Mouse (Mus musculus): ENCODE measurements around the gene Plxdc1.
A peak's percentile ranks its signal among the peaks of the same experiment; 100 is the strongest.

The Plxdc1 gene

DNA sequence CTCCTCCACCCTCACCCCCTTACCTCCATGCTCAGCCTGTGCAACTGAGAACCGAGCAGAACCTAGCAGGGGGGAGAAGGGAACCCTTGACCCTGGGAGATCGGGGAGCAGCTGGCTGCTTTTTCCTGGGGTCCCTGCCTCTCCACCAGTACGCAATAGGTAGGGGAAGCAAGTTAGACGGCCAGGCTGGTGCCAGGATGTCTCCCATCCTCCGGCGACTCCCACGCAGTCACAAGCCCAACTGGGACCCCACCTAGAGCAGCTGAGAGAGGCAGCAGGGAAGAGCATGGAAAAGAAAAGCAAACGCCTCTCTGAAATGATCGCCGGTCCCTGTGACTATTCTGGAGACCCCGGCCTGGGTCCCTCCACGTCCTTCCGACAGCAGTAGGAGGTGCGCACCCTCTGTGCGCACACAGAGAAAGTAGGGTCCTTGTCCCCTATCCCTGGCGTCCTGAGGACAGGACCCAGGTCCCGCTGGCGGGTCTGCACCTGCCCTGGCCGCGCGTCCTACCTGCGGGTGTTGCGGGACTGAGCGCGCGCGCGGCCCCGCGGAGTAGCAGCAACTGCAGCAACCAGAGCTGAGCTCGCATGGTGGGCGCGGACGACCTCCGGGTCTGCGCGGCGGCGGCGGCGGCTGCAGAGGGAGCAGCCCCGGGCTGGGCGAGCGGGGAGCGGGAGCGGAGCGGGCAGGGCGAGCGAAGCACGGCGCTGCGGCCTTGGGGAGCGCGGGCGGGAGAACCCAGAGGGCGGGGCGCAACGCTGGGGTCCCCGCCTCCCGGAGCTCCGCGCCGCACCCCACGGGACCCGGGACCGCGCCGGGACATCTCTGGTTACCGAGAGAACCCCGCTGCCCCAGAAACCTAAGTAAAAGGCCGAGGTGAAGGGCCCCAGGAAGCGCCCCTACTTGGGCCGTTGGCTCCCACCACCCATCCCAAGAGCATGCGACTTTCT is at the start of gene Plxdc1:
Gene Plxdc1 (minus strand): TSS at position 718 of the 951 bp plus-strand sequence.
- 0 out of 2 replicates have a peak, but pooled peaks have one; percentile 7 for ATAC-seq (ENCODE audit: low TSS enrichment)

DNA sequence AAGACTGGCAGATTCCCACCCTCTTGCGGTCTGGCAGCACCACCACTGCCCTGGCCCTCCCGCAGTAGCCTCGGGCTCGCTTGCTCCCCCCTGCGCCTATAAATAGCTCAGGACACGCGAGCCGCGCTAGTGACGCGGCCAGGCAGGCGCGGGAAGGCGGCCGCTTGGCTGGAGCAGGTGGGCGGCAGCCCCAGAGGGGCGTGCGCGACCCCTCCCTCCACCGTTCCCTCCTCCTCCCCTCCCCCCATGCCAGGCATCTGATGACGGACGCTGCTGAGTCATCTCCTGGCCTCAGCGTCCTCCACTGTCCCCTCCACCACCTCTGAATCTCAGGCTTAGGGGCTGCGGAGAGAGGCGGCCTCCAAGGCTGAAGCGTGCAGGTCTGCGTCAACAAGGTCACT is 49.7 kb upstream of the Plxdc1 start:
- peak; percentile 21; the same call in 1 of the 2 replicates for ATAC-seq (ENCODE audit: low TSS enrichment)

DNA sequence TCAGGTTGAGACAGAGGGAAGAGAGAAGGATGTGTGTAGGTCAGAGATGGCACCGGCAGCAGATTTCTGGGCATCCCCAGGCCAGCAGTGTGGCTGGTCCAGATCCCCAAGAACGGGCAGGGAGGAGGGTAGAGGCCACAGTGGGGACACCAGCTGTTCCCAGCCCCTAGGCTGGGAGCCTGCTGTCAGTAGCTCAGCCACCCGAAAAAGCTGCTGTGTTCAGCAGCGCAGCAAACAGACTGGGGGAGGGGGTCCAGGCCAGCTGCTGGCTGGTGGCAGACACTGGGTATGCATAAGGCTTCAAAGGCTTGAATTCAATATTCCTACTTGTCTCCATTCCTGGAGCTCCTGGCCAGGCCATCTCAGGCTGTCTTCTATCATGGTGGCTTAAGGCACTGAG is 48.6 kb upstream of the Plxdc1 start:
- ATAC-seq (ENCODE audit: low TSS enrichment), result 0 out of 2 replicates have a peak, but pooled peaks have one; percentile 3

DNA sequence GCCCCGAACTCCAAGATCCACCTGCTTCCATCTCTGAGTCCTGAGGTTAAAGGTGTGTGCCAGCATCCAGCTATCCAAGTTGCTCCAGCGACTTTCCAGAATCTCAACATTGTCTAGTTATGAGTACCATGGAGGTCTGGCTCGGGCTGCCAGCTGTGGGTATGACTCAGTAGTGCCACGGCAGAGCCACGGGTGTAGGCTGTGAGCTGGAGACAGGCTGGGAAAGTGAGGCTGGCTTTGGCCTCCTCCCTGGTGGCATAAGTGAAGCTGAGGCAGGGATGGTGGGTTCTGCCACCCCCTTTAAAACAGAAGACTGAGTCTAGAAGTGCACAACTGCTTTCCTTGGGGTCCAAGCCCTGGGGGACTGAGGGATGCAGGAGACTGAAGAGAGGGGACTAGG is 47.8 kb upstream of the Plxdc1 start:
- no peak for ATAC-seq (ENCODE audit: low TSS enrichment)

DNA sequence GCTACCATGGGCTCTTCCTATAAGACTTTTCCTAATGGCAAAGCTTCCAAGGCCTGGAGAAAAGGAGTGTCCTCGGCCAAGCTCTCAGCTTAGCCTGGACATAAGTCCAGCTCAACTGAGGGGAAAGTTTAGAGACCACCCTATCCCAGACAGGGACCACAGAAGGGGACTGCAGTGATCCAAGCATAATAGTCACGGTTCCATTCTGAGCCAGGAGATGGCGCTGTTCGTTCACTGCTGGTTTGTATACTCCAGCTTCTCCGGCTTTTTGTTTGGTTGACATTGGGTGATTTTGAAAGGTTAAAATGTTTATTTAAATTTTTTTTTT is 45.2 kb upstream of the Plxdc1 start:
- no peak for ATAC-seq (ENCODE audit: low TSS enrichment)

DNA sequence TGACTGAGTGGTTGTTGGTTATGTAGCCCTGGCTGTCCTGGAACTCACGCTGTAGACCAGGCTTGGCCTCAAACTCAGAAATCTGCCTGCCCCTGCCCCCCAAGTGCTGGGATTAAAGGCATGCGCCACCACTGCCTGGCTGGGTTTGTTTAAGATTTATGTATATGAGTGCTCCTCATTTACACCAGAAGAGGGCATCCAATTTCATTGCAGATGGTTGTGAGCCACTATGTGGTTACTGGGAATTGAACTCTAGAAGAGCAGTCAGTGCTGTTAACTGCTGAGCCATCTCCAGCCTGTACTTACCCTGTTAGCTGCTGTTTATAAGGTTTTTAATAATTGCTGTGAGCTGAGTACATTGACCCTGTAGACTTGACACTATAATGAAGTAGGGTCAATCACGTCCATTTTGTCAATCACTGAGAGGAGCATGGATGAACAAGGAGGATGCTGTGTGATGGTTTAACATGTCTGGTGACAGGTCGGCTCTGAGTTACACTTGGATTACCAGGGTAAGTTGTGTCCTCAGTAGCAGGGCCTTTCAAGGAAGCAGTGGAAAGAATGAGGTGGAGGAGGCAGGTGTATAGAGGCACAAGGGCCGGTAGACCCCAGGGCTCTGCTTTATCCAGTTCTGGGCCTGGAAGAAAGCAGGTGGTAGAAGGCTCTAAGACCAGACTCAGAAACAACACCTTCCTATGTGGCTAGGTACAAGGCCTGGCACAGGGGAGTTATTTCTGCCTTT is 44.6 kb upstream of the Plxdc1 start:
- ATAC-seq (ENCODE audit: low TSS enrichment), result no peak

DNA sequence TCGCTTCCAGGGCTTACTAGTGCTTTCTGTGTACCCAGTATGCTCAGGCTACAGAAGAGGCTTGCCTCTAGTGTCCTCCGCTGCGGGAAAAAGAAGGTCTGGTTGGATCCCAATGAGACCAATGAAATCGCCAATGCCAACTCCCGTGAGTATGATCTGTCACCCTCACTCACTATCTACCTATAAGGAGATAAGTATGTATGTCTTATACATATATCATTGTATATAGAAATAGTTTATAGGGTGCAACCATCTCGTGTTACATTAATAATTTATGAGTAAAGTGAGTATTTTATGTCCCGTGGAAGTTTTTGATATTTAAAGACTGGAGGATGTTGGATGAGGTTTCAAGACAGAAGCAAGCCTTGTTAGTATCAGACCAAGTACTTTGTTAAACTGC is 41.5 kb upstream of the Plxdc1 start:
- no peak for ATAC-seq (ENCODE audit: low TSS enrichment)

DNA sequence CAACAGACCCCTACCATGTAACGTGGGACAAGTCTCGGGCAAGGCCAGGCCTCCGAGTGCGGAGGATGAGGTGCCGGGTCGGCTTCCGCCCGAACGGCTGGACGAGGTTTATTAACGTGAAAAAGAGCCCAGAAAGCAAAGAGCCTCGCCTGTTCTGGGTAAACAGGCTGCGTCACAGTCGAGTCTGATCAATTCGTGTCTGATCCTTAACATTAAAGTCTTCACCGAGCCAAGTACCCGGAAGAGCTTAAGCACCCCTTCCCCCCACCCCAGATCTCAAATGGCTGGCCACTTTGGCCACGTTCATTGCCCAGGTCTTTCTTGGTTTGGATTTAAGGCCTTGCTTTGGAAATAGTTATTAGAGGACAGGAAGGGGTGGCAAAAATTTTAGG is 41.0 kb upstream of the Plxdc1 start:
- ATAC-seq (ENCODE audit: low TSS enrichment), result no peak

DNA sequence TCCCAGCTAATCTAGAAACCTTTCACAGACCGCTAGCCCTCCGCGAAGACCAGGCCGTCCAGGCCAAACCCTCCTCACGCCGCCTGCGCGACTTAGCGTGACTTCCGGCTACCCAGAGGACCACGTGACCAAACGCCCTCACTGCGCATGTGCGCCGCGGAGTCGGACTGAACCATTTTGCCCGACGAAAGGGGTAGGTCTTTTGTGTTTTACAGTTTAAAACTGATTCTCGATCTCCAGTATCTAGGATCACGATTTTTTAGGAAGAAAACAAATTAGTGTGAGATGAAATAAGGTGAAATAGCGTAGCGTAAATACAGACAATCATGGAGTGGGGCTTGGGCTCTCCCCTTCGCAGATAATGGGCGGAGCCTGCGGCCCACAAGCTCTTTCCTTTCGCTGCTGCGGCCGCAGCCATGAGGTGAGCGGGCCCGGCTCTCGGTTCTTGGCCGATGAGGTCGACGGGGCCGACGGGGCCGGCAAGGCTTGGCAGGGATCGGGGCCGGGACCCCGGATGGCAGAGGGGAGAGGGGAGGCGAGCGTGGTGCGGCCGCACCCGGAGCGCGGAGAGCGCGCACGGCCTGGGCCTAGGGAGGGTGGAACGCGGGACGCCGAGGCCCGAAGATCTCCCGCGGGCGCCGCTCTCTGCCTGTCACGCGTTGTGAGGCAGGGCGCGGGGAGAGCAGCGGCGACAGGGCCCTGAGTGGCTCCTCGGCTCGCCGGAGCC is 40.5 kb upstream of the Plxdc1 start, which contains the start of gene Rpl19:
Gene Rpl19 (plus strand): TSS at position 141 of the 727 bp plus-strand sequence.
- peak; percentile 61 for ATAC-seq (ENCODE audit: low TSS enrichment)

DNA sequence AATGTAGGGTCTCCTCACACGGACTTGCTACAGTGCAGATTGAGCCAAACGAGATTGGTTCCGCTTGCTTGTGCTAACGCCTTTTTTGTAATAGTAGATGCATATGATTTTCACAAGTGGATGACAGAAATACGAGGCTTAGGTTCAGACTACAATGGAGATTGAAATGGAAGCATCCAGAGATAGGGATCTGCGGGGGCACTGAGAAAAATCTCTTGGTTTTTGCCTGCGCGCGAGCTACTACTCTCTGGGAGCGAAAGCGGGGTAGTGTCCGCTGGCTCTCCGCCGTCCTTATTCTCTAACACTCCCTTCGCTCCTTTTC is 40.0 kb upstream of the Plxdc1 start:
- ATAC-seq (ENCODE audit: low TSS enrichment), result 0 out of 2 replicates have a peak, but pooled peaks have one; percentile 4

DNA sequence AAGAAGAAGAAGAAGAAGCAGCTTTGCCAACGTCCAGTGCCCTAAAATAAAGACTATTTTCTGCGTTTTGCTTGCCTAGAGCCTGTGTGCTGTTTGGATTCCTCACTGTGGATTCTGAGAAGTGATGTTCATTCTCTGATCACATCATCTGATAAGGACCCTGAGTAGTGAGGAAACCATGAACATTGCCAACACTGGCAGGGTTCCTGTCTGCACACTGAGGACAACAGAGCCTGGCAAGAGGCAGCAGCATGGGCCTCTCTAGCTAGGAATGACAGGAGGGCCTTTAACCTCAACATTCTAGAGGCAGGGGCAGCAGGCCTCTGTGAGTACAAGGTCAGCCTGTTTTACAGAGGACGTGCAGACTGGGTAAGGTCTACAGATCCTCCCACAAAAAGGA is 38.3 kb upstream of the Plxdc1 start:
- ATAC-seq (ENCODE audit: low TSS enrichment), result no peak

DNA sequence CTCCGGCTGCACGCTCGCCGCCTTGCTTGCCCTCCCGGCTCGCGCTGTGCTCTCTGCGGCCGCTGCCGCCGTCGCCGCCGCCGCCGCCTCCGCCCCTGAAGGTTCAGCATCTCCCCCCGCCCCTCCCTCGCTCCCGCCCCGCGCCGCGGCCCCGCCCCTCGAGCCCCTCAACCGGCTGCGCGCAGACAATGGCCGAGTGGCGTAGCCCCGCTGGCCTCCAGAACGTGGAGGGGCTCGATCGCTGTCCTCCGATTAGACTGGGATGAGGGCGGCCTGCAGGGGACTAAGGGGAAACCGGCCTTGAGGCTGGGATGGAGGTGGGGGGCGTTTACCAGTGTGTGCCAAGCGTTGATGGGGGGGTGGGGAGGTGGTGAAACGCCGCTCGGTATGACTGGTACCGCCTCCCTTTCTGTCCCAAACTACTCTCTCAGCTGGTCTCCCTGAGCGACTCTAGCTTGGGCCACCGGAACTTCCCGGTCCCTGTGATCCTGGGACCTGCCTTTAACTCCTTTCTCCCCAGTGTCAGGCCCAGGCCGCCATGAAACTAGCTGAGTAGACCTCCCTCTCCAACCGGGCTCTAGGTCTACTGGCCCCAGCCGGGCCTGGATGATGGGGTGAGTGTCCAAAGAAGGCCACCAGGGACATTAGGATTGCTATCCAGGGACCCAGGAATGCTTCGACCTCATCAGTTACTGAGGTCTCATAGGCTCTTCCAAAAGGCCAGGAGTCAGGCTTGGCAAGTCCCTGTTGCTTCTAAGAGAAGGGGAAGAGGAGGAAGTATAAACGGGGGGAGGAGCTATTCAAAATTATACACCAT is 36.5 kb upstream of the Plxdc1 start, which contains the start of gene Cacnb1:
Gene Cacnb1 (minus strand): TSS at position 480 of the 817 bp plus-strand sequence.
- no peak for ATAC-seq (ENCODE audit: low TSS enrichment)

DNA sequence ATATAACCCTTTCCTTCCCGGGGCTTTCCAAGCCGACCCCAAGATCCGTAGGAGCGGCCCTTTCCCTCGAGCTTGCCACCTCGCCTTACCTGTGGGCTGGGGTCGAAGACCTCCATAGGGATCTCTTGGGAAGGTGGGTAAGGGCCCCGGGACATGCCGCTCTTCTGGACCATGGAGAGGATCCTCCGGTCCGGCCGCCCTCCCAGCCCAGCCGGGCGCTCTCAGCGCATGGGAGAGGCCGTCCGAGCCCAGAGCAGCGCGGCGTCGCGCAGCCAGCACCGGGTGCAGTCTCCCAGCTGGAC is 36.0 kb upstream of the Plxdc1 start:
- no peak for ATAC-seq (ENCODE audit: low TSS enrichment)

DNA sequence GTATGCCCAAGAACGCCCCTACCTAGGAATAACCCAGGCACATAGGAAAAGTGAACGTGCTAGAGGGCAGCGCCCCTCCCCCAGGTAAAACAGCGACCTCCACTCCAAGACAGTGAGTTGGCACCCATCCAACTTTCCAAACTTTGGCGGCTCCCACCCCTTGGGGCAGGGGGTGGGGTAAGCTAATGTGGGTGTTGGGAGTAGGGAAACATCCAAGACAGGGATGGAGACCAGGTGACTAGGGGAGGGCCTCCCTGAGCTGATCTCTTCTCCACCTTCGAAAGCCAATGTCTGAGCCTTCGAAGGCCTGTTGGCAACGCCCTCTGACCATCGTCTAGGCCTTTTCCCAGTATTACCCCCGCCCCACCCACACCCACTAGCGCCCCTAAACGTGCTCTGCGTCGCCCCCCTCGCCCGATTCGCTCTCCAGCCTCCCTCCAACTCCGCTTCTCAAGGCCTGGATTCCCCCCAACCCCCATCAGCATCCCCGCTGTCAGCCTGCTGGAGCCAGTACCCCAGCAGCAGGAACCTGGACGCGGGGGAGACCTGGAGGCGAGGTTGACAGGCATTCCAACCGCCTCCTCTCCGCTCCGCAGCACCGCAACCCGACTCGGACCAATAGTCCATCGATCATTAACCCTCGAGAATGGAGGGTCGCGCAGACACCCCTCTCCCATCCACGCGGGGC is 35.5 kb upstream of the Plxdc1 start:
- ATAC-seq (ENCODE audit: low TSS enrichment), result no peak

DNA sequence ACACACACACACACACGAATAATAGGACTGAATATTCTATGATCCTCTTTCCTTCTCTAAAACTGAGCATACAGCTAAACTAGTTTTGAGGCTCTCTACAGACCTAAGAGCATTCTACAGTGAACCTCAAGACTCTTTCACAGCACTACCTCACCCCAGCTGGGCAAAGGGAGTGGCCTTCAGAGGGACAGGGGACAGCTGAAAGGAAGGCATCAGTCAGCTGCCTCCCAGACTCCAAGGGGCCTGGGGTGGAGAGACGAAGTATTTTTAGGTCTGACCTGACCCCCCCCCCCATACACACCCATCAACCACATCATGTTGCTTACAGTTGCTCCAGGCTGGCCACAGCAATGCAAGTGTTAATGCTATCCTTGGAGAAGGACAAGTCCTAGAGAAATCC is 34.9 kb upstream of the Plxdc1 start:
- ATAC-seq (ENCODE audit: low TSS enrichment), result no peak

DNA sequence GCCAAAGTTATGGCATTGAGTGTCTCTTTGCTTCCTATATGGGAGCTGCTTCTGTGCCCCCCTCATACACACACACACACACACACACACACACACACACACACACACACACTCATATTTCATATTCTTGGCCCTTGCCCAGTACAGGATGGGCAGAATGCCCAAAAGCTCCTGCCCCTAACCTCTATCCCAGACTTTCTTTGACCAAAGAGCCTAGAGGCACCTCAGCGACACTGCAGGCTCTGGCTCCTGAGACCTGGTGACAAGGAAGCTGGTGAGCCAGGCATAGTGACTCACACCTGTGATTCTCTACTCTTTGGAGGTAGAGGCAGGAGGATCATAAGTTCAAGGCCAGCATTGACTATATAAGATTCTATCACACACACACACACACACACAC is 34.5 kb upstream of the Plxdc1 start:
- no peak for ATAC-seq (ENCODE audit: low TSS enrichment)

DNA sequence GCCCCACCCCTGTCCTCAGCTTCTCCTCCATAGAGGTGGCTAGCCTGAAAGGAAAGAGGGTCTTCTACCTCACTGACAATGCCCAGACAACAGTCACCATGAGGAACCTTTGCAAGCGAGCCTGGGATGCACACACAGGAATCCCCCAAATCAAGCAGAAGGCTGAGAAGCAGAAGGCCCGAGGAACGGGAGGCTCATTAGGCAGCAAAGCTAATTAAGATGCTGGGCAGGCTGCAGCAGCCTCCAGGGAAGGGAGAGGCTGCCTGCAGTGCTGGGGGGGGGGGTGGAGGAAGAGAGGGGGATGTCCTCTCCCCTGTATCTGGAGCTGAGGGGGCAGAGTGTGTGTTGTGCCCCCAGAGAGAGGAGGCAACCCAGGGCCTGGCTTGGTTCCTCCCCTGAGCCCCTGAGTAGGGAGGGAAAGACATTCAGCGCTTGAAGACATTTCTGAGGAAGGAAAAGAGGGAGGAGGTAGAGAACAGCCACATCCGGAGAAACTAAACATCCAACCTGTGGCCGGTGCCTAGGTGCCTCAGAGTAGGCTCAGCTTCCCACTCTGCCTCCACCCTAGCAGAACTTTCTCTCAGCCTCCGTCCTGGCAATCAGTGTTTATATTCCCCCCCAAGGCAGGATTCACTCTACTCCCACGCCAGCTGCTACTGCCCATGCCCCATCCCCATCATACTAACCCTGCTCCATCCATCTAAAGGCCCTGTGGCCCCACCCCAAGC is 33.8 kb upstream of the Plxdc1 start:
- no peak for ATAC-seq (ENCODE audit: low TSS enrichment)

DNA sequence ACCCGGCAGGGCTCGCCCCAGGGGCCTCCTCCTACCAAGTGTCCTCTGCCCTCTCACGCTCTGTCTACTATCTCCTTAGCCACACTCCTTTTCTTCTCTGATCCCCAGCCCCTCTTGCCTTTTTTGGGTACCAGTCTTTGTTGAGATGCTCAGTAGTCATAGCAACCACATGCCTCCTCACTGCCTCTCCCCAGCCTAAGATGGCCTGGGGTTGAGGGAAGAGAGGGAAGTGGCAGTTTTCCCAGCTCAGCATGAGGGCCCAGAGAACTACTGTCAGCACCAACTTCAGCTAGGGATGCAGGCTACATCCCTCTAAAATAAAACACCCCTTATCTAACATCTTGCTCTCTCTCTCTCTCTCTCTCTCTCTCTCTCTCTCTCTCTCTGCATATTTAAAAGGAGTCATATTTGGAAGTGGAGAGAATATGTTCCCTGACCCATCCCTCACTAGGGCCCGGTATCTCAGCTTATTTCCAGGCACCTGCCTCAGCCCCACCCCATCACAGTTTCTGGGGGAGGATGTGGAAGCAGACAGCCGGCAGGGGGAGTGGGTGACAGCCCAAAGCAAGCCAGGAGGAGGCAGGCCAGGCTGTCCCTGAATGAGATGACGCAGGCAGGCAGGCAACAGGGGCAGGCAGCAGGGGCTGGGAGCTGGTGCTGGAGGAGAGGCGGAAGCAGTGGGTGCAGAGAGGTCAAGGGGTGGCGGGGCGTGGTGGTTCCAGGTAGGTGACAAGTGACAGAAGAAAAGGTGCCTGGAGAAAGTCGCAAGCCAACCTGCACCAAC is 32.8 kb upstream of the Plxdc1 start:
- peak; percentile 69 for ATAC-seq (ENCODE audit: low TSS enrichment)

DNA sequence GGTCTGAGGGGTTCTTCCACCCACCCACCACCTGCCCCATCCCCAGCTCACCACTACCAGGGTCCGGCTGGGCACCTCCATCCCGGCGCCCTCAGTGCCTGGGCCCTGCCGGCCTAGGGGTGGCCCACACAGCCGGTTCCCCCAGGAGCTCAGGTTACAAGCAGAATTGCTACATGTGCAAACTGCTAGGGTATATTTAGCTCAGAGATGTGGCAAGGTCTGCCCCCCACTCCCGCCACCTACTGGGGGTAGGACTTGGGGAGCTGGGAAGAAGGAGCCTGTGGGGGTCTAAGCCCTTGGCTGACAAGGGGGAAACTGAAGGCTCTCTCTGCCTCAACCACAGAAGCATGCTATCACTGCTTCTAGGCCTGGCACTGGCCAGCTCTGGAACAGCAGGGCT is 32.0 kb upstream of the Plxdc1 start:
- no peak for ATAC-seq (ENCODE audit: low TSS enrichment)

DNA sequence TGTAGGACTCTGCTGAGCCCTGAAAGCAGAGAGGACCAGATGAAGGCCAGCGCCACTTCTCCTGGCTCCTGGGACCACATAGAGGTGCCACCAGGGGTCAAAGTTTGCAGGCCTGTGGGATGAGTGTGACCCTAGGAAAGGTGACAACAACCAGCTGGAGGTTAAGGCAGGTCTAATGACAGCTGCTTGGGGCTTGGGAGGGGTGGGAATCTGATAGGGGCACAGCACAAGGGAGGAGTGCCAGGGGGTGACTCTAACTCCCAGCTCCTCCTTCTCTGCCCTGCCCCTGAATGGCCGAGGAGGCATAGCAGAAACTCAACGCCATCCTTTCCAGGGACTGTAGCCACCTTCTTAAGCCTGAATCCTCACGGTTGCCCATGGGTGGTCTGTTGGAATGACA is 30.6 kb upstream of the Plxdc1 start:
- no peak for ATAC-seq (ENCODE audit: low TSS enrichment)

Measured in frontal cortex, adult (tissue).